Mouse (Mus musculus): ENCODE results near the gene Sertad1. TPM values are rescaled to one million over a fixed set of nuclear protein-coding genes. Genes with fewer than 3 reads are reported as not detected.

Sertad1 gene
- total and polyA plus RNA-seq, 3 experiments, result 18.5 to 62.3 (median 56.9) TPM

GRCm38 (mm10) chr7:27454461-27455121, 32.1 kb upstream of the Sertad1 start:
- H3K4me3 ChIP-seq (ENCODE audit: low read depth, low read length), result no peak overlapping the region; the same call in 1 of the 2 replicates
- H3K4me1 ChIP-seq (ENCODE audit: insufficient read depth, low read depth, low read length), result peaks cover 79% of the 10 kb centered on the region
- H3K27me3 ChIP-seq (ENCODE audit: insufficient read depth, low read length), result no peaks in the 10 kb centered on the region
- no peak for ATAC-seq (ENCODE audit: extremely low read depth, insufficient number of reproducible peaks, low FRiP score, poor library complexity, severe bottlenecking)
- peaks cover 58% of the 10 kb centered on the region for H3K36me3 ChIP-seq (replicated peaks)
- DNase-seq (ENCODE audit: low spot score), result no peak
- no peak for TF ChIP-seq GATA2 (IDR thresholded peaks at IDR 0.05; ENCODE audit: borderline replicate concordance, low read depth, low read length)
- TF ChIP-seq CTCF (IDR thresholded peaks at IDR 0.05; ENCODE audit: low read depth, low read length), result no peak
- no peak for TF ChIP-seq TAL1 (conservative IDR thresholded peaks at IDR 0.05; ENCODE audit: low read depth, low read length)
- no peaks in the 10 kb centered on the region for H3K9me3 ChIP-seq (replicated peaks)

DNA sequence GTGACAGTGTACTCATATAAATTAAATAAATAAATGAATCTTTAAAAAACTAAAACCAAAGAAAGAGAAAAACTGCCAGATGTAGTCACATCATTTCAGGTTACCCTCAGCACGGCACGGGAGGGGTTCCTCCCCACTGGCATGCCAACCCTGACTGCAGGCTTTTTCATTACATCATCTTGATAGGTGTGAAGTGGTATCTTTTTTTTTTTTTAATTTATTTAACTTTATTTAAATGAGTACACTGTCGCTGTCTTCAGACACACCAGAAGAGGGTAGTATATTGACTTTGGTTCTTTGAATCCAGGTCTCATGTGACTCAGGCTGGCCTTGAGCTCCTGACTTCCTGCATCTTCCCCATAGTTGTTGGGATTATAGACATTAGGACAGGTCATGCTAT, 31.4 kb upstream of the Sertad1 start:
- H3K27me3 ChIP-seq (ENCODE audit: insufficient read depth, low read length), result no peaks in the 10 kb centered on the region
- no peaks in the 10 kb centered on the region for H3K9me3 ChIP-seq (replicated peaks)
- peaks cover 58% of the 10 kb centered on the region for H3K36me3 ChIP-seq (replicated peaks)
- ATAC-seq (ENCODE audit: extremely low read depth, insufficient number of reproducible peaks, low FRiP score, poor library complexity, severe bottlenecking), result no peak
- no peak for DNase-seq (ENCODE audit: low spot score)
- H3K4me3 ChIP-seq (ENCODE audit: low read depth, low read length), result no peak overlapping the region
- peaks cover 77% of the 10 kb centered on the region for H3K4me1 ChIP-seq (ENCODE audit: insufficient read depth, low read depth, low read length)
- TF ChIP-seq CTCF (IDR thresholded peaks at IDR 0.05; ENCODE audit: low read depth, low read length) (no peak), GATA2 (IDR thresholded peaks at IDR 0.05; ENCODE audit: borderline replicate concordance, low read depth, low read length) (no peak), GATA1 (IDR thresholded peaks at IDR 0.05; ENCODE audit: borderline replicate concordance, low read length) (no peak), TAL1 (conservative IDR thresholded peaks at IDR 0.05; ENCODE audit: low read depth, low read length) (no peak), POLR2AphosphoS5 (IDR thresholded peaks at IDR 0.05; ENCODE audit: insufficient replicate concordance, low read depth, low read length) (no peak)

- Histone ChIP-seq H3K36me3 (replicated peaks) (peaks cover 65% of the 10 kb centered on the region), H3K4me3 (ENCODE audit: low read depth, low read length) (no peak overlapping the region; the same call in 1 of the 2 replicates), H3K27me3 (ENCODE audit: insufficient read depth, low read length) (no peaks in the 10 kb centered on the region), H3K4me1 (ENCODE audit: insufficient read depth, low read depth, low read length) (peaks cover 62% of the 10 kb centered on the region), H3K9me3 (replicated peaks) (no peaks in the 10 kb centered on the region)
- TF ChIP-seq GATA1 (IDR thresholded peaks at IDR 0.05; ENCODE audit: borderline replicate concordance, low read length) (no peak), TAL1 (conservative IDR thresholded peaks at IDR 0.05; ENCODE audit: low read depth, low read length) (peak; percentile 26)
- DNase-seq (ENCODE audit: low spot score) (no peak), ATAC-seq (ENCODE audit: extremely low read depth, insufficient number of reproducible peaks, low FRiP score, poor library complexity, severe bottlenecking) (0 out of 2 replicates have a peak, but pooled peaks have one; percentile 23)
These were observed 28.1 kb upstream of the Sertad1 start for GRCm38 (mm10) chr7:27458614-27459013.

- Histone ChIP-seq H3K4me3 (ENCODE audit: low read depth, low read length) (peak overlapping the region; percentile 57; the same call in 1 of the 2 replicates), H3K36me3 (replicated peaks) (peaks cover 71% of the 10 kb centered on the region), H3K9me3 (replicated peaks) (no peaks in the 10 kb centered on the region), H3K27me3 (ENCODE audit: insufficient read depth, low read length) (no peaks in the 10 kb centered on the region), H3K4me1 (ENCODE audit: insufficient read depth, low read depth, low read length) (peaks cover 54% of the 10 kb centered on the region)
- no peak for DNase-seq (ENCODE audit: low spot score)
- TF ChIP-seq CTCF (IDR thresholded peaks at IDR 0.05; ENCODE audit: low read depth, low read length) (no peak), GATA1 (IDR thresholded peaks at IDR 0.05; ENCODE audit: borderline replicate concordance, low read length) (no peak), TAL1 (conservative IDR thresholded peaks at IDR 0.05; ENCODE audit: low read depth, low read length) (peak; percentile 33; the same call in 1 of the 2 replicates)
- peak; percentile 28 for ATAC-seq (ENCODE audit: extremely low read depth, insufficient number of reproducible peaks, low FRiP score, poor library complexity, severe bottlenecking)
These were observed 27.1 kb upstream of the Sertad1 start for GRCm38 (mm10) chr7:27459640-27460039.

DNA sequence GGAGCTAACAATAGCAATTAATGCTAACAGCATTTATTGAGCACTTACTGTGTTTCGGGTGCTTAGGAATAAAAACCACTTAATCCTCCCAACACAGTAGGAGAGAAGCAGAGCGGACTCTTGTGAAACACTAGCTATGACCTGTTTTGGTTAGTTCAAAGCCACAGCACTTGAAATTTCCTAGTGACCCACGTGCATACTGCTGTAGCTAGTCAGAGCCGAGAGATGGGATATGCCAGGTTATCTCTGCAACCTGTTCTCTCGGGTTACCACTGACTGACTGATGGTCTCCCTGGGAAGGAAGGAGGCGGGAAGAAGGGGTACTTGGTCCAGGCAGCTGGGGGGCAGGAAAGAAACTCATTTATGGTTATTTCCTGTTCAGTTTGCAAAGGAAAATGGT, 26.2 kb upstream of the Sertad1 start:
- Histone ChIP-seq H3K36me3 (replicated peaks) (peaks cover 77% of the 10 kb centered on the region), H3K9me3 (replicated peaks) (no peaks in the 10 kb centered on the region), H3K27me3 (ENCODE audit: insufficient read depth, low read length) (no peaks in the 10 kb centered on the region), H3K4me3 (ENCODE audit: low read depth, low read length) (no peak overlapping the region), H3K4me1 (ENCODE audit: insufficient read depth, low read depth, low read length) (peaks cover 46% of the 10 kb centered on the region)
- ATAC-seq (ENCODE audit: extremely low read depth, insufficient number of reproducible peaks, low FRiP score, poor library complexity, severe bottlenecking) (no peak), DNase-seq (ENCODE audit: low spot score) (no peak)
- TF ChIP-seq GATA2 (IDR thresholded peaks at IDR 0.05; ENCODE audit: borderline replicate concordance, low read depth, low read length) (no peak), POLR2AphosphoS5 (IDR thresholded peaks at IDR 0.05; ENCODE audit: insufficient replicate concordance, low read depth, low read length) (no peak), CTCF (IDR thresholded peaks at IDR 0.05; ENCODE audit: low read depth, low read length) (no peak), GATA1 (IDR thresholded peaks at IDR 0.05; ENCODE audit: borderline replicate concordance, low read length) (no peak), TAL1 (conservative IDR thresholded peaks at IDR 0.05; ENCODE audit: low read depth, low read length) (no peak)

GRCm38 (mm10) chr7:27467648-27468047, 19.1 kb upstream of the Sertad1 start:
- H3K4me1 ChIP-seq (ENCODE audit: insufficient read depth, low read depth, low read length), result peaks cover 24% of the 10 kb centered on the region
- H3K36me3 ChIP-seq (replicated peaks), result peaks cover 55% of the 10 kb centered on the region
- DNase-seq (ENCODE audit: low spot score) (no peak), ATAC-seq (ENCODE audit: extremely low read depth, insufficient number of reproducible peaks, low FRiP score, poor library complexity, severe bottlenecking) (no peak)
- H3K4me3 ChIP-seq (ENCODE audit: low read depth, low read length), result no peak overlapping the region
- H3K9me3 ChIP-seq (replicated peaks), result no peaks in the 10 kb centered on the region
- H3K27me3 ChIP-seq (ENCODE audit: insufficient read depth, low read length), result no peaks in the 10 kb centered on the region
- no peak for TF ChIP-seq POLR2AphosphoS5 (IDR thresholded peaks at IDR 0.05; ENCODE audit: insufficient replicate concordance, low read depth, low read length)
- no peak for TF ChIP-seq CTCF (IDR thresholded peaks at IDR 0.05; ENCODE audit: low read depth, low read length)
- TF ChIP-seq TAL1 (conservative IDR thresholded peaks at IDR 0.05; ENCODE audit: low read depth, low read length), result no peak
- TF ChIP-seq GATA2 (IDR thresholded peaks at IDR 0.05; ENCODE audit: borderline replicate concordance, low read depth, low read length), result no peak
- TF ChIP-seq GATA1 (IDR thresholded peaks at IDR 0.05; ENCODE audit: borderline replicate concordance, low read length), result no peak

Measured in G1E (cell line).